Mouse (Mus musculus) neural tube, embryonic 13.5 days (tissue): Measurements from ENCODE around the gene Rnf169. TPM values are rescaled to one million over a fixed set of nuclear protein-coding genes. Genes with fewer than 3 reads are reported as not detected.
A peak's percentile ranks its signal among the peaks of the same experiment; 100 is the strongest.

Experiments
- ATAC-seq: fragments of 200-750 bp; cut with Nextera tagmentation; 2 replicates; pipeline ENCODE4 v1.8.0; 2017; ENCODE audit warnings: low read depth, mild to moderate bottlenecking, moderate TSS enrichment, moderate library complexity
- H3K27ac ChIP-seq: fragments of 300-500 bp; sonication (generic); replicated peaks from 2 replicates; pipeline ENCODE4 v1.5.1; 2015; ENCODE audit warnings: moderate library complexity, mild to moderate bottlenecking, inconsistent platforms
- H3K27me3 ChIP-seq: fragments of 300-500 bp; sonication (generic); 2 replicates; pipeline ENCODE4 v1.6.1; 2015; ENCODE audit warnings: mild to moderate bottlenecking, inconsistent platforms
- H3K36me3 ChIP-seq: fragments of 300-500 bp; sonication (generic); 2 replicates; pipeline ENCODE4 v1.6.1; 2015; ENCODE audit warnings: mild to moderate bottlenecking, inconsistent platforms
- H3K4me1 ChIP-seq: fragments of 300-500 bp; sonication (generic); replicated peaks from 2 replicates; pipeline ENCODE4 v1.6.1; 2015; ENCODE audit warnings: inconsistent platforms
- H3K4me2 ChIP-seq: fragments of 300-500 bp; sonication (generic); 2 replicates; pipeline ENCODE4 v1.6.1; 2015; ENCODE audit warnings: inconsistent platforms, mild to moderate bottlenecking, moderate library complexity
- H3K4me3 ChIP-seq: fragments of 300-500 bp; sonication (generic); 2 replicates; pipeline ENCODE4 v1.5.1; 2015; ENCODE audit warnings: mild to moderate bottlenecking, inconsistent platforms
- H3K9ac ChIP-seq: fragments of 300-500 bp; sonication (generic); 2 replicates; pipeline ENCODE4 v1.6.1; 2015; ENCODE audit warnings: moderate library complexity, mild to moderate bottlenecking, inconsistent platforms
- H3K9me3 ChIP-seq: fragments of 300-500 bp; sonication (generic); 2 replicates; pipeline ENCODE4 v1.6.1; 2016; ENCODE audit warnings: inconsistent platforms
- WGBS: fragments of 180-500 bp; shearing (Covaris S2); methylation state at CpG from one replicate; pipeline ENCODE4 v1.1.7; 2015; 5-methylcytosine and 5-hydroxymethylcytosine counted together
- polyA plus RNA-seq: library from polyadenylated mRNA; unstranded; fragments of >200 nt; fragmentation: Nextera tagmentation; extraction: Ambion mirVana; gene quantifications from 2 replicates; pipeline ENCODE4 v1.2.1, GENCODE M21; 2015

The Rnf169 gene
- 4.5 and 4.8 TPM in 2 replicates for polyA plus RNA-seq

DNA sequence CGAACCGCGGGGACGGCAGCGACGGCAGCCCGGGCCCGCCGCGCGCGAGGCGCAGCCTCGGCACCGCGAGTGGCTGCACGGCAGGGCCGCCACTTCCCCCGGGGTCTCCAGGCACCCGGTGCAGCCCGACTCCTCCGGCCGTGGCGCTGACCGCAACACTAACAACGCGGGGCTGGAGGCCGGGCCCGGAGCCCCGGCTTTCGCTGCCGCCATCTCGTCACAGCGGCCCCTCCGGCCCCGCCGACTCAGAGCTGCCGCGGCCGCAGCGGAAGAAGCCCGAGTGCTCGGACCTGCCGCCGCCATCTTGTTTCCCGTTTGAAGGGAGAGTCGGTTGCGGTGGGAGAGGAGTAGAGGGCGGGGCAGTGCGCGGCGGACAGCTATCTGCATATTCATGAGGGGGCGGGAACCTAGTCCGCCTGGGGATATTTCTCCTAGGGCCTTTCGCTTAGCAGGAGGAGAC is at the start of gene Rnf169:
Rnf169 (minus strand) TSS at position 317 of the 460 bp plus-strand sequence.
- no peaks in the 10 kb centered on the region for H3K27me3 ChIP-seq
- 0% methylated on average over 55 of the region's 55 CpGs for WGBS
- H3K9ac ChIP-seq: peak within 1 kb of the TSS; percentile 94

DNA sequence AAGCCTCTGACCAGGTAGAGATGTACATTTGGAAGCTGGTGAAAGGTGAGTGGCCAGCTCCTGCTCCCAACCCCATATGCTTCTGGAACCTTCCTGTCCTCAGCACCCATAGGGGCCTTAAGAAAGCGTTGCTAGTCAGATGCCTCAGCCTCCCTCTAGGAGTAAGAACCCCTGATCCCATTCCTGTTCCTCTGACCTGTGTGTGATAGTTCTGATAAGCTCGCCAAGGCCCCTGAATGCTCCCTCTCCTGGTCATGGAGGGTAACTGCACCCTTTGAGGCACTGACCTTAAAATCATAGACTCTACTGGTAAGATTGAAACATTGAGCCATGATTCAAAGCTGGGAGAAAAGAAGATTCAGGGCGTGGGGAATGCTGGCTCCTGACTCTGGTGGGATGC is 49.1 kb upstream of the Rnf169 start:
- no peaks in the 10 kb centered on the region for H3K4me1 ChIP-seq
- H3K27ac ChIP-seq: no peak overlapping the region
- H3K36me3 ChIP-seq: no peaks in the 10 kb centered on the region
- WGBS: 46% methylated on average over 3 of the region's 3 CpGs
- H3K4me3 ChIP-seq: no peak overlapping the region
- no peaks in the 10 kb centered on the region for H3K9me3 ChIP-seq
- no peaks in the 10 kb centered on the region for H3K27me3 ChIP-seq
- no peak overlapping the region for H3K4me2 ChIP-seq
- ATAC-seq: no peak
- H3K9ac ChIP-seq: no peak overlapping the region

More for the DNA sequence above, at the start of gene Rnf169:
- Histone ChIP-seq H3K4me2 (peak within 1 kb of the TSS; percentile 82), H3K4me3 (peak within 1 kb of the TSS; percentile 96), H3K27ac (peak within 1 kb of the TSS; percentile 98), H3K9me3 (no peaks in the 10 kb centered on the region), H3K36me3 (no peaks in the 10 kb centered on the region), H3K4me1 (peaks cover 32% of the 10 kb centered on the region)
- peak; percentile 97 for ATAC-seq

DNA sequence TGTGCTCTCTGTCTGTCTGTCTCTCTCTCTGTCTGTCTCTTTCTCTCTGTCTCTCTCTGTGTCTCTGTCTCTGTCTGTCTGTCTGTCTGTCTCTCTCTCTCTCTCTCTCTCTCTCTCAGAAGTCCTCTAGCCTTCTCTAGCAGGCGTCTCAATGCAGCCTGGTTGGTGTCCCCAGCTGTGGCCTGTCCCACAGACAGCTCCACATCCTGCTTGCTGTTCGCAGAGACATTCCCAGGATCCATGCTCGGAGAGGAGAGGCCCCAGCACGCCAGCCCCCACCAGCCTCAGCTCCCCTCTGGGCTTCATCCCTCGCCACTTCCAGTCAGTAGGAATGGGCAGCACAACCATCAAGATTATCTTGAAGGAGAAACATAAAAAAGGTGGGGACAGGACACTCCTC is 47.1 kb upstream of the Rnf169 start:
- H3K27ac ChIP-seq: no peak overlapping the region
- no peak overlapping the region for H3K4me2 ChIP-seq
- H3K4me3 ChIP-seq: no peak overlapping the region
- H3K9me3 ChIP-seq: no peaks in the 10 kb centered on the region
- H3K9ac ChIP-seq: no peak overlapping the region
- H3K36me3 ChIP-seq: no peaks in the 10 kb centered on the region
- WGBS: 74% methylated on average over 5 of the region's 5 CpGs
- no peaks in the 10 kb centered on the region for H3K4me1 ChIP-seq
- H3K27me3 ChIP-seq: no peaks in the 10 kb centered on the region
- no peak for ATAC-seq

DNA sequence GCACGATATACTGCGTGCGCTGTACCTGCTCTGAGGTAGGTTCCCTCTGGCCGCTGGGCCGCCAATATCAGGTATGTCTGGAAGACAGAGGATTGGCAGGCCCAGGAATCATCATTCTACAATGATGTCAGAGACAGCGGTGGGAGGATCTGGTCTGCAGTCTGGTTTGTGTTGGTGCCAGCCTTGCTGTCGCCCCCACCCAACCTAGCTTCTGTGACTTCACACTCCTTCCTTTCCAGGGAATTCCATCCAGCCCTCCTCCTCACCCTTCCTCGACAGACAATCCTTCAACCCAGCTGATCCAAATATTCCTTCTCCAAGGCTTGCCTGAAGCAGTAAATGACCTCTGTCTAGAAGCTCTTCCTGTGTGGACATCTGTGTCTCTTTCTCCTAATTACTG is 36.8 kb upstream of the Rnf169 start:
- Histone ChIP-seq H3K4me1 (peaks cover 7% of the 10 kb centered on the region), H3K9me3 (no peaks in the 10 kb centered on the region), H3K4me2 (no peak overlapping the region), H3K36me3 (no peaks in the 10 kb centered on the region), H3K9ac (no peak overlapping the region), H3K4me3 (no peak overlapping the region), H3K27ac (no peak overlapping the region), H3K27me3 (no peaks in the 10 kb centered on the region)
- WGBS: 95% methylated on average over 8 of the region's 8 CpGs
- ATAC-seq: no peak

DNA sequence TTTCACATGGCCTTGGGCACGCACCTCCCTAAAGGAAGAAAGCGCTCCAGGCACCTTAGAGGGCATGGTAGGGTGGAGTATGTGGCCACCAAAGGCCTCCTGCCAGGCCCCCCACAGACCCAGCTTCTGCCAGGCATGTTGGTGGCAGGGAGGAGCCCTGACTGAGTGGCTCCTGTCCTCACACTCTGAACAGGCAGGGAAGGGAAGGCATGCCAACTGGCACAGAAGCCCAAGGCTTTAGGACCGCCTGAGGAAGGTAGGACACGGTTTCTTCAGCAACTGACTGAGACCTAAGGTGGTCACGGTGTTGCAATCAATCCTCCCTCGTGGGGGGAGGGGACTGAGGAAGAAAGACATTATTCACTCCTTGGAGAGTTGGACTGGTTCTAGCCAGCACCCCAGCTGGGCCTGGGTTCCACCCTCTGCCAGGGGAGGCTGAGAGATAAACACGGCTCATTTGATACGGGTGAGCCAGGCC is 33.9 kb upstream of the Rnf169 start:
- Histone ChIP-seq H3K9ac (no peak overlapping the region), H3K9me3 (no peaks in the 10 kb centered on the region), H3K4me2 (no peak overlapping the region), H3K27me3 (peaks cover 16% of the 10 kb centered on the region), H3K36me3 (no peaks in the 10 kb centered on the region), H3K27ac (no peak overlapping the region), H3K4me3 (no peak overlapping the region), H3K4me1 (peaks cover 7% of the 10 kb centered on the region)
- 65% methylated on average over 8 of the region's 8 CpGs for WGBS
- no peak for ATAC-seq

DNA sequence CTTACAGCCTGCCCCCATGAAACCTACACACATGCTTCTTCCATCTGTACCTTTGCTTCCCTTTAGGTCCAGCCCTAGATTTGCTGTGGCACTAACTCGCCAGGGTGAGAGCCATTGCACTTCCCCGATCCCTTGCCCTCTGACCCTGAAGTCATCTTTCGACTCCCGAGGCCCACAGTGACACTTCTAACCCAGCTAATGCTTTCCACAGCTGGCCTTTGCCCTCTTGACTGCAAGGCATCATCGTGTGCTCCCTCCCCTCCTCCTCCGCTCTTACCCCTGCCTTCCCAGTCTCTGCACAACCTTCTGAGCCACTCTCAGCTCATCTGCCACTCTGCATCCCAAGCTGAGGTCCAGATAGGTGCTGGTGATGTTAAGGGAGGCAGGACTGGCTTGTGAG is 32.3 kb upstream of the Rnf169 start:
- WGBS: 27% methylated on average over 6 of the region's 6 CpGs
- Histone ChIP-seq H3K9ac (no peak overlapping the region), H3K36me3 (no peaks in the 10 kb centered on the region), H3K4me3 (no peak overlapping the region), H3K27ac (peak overlapping the region; percentile 54), H3K4me2 (no peak overlapping the region), H3K27me3 (peaks cover 32% of the 10 kb centered on the region), H3K9me3 (no peaks in the 10 kb centered on the region), H3K4me1 (peaks cover 7% of the 10 kb centered on the region)
- ATAC-seq: 0 out of 2 replicates have a peak, but pooled peaks have one; percentile 2

DNA sequence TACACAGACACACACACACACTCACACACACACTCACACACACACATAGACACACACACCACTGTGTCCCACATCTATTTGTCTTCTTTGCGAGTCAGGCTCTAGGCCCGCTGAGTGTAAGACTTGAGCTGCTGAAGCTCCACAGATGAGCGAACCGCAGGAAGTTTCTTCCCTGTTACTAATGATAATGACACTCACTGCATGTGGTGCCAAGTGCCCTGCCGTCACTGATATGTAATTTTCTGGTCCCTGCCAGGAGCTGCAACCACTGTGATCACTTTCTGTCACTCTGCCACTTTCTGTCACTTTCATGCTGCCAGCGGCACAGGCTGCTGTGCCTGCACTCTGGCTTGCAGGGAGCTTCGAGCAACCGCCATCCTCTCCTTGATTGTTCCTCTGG is 31.8 kb upstream of the Rnf169 start:
- Histone ChIP-seq H3K27me3 (peaks cover 36% of the 10 kb centered on the region), H3K4me1 (peaks cover 7% of the 10 kb centered on the region), H3K36me3 (no peaks in the 10 kb centered on the region), H3K4me2 (no peak overlapping the region), H3K9ac (no peak overlapping the region), H3K9me3 (no peaks in the 10 kb centered on the region), H3K4me3 (no peak overlapping the region), H3K27ac (no peak overlapping the region; the same call in 1 of the 2 replicates)
- 42% methylated on average over 8 of the region's 8 CpGs for WGBS
- 0 out of 2 replicates have a peak, but pooled peaks have one; percentile 21 for ATAC-seq

DNA sequence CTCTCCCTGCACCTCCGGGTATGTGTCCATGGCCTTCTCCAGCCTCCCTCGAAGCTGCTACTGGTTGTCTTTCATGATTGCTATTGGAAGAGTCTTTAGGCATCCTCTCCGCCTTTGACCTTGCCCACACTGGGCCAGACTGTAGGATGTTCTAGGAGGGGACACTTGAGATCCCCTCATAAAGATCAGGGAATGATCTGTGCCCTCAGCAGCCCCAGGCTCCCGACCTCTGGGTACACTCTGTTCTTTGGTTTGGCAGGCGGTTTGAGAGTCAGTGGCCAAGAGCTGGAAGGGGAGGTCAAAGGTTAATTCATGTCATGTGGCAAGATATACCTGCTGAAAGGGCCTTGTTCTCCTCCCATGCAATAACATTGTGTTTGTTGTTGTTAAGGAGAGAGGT is 30.5 kb upstream of the Rnf169 start:
- H3K9ac ChIP-seq: no peak overlapping the region
- H3K4me2 ChIP-seq: no peak overlapping the region
- ATAC-seq: no peak
- no peaks in the 10 kb centered on the region for H3K9me3 ChIP-seq
- 63% methylated on average over 5 of the region's 5 CpGs for WGBS
- H3K36me3 ChIP-seq: no peaks in the 10 kb centered on the region
- no peak overlapping the region for H3K4me3 ChIP-seq
- peaks cover 15% of the 10 kb centered on the region for H3K4me1 ChIP-seq
- H3K27ac ChIP-seq: no peak overlapping the region
- H3K27me3 ChIP-seq: peaks cover 50% of the 10 kb centered on the region

DNA sequence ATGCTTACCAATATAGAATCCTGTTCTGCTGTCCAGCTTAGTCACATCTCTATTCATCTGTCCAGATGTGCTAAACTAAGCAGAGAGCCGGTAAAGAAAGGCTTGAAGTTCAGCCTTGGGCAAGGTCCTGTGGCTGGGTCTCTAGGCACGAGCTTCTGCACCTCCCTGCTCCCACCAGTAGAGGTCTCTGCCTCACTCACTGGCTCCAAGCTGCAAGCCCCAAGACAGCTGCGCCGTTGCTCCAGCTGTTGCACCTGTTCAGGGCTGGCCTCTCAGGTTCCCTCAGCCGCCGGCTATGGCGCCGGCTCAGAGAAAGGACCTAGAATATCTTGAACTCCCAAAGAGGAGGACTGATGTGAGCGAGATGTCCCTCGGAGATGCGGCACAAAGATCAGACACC is 29.4 kb upstream of the Rnf169 start:
- no peaks in the 10 kb centered on the region for H3K36me3 ChIP-seq
- H3K27me3 ChIP-seq: peaks cover 61% of the 10 kb centered on the region
- 19% methylated on average over 11 of the region's 11 CpGs for WGBS
- H3K9ac ChIP-seq: no peak overlapping the region
- ATAC-seq: no peak
- no peak overlapping the region for H3K27ac ChIP-seq
- no peaks in the 10 kb centered on the region for H3K9me3 ChIP-seq
- no peak overlapping the region for H3K4me3 ChIP-seq
- peaks cover 22% of the 10 kb centered on the region for H3K4me1 ChIP-seq
- no peak overlapping the region for H3K4me2 ChIP-seq

DNA sequence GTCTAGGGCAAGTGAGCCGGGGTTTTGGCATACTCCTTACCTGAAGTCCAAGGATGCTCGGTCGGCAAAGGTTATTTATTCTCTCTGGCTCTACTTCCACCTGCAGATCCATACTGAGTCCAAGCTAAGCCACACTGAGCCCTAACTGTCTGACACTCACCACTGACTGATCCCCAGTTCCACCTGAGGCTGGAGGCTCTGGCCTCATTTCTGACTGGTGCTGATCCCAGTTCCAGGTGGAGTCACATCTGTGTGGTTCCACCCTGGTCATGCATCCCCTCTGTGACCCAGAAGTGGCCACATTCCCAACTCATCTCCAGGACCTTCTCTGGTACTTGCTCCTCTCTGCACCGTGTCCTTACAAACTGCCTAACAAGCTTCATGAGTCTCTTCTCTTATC is 28.5 kb upstream of the Rnf169 start:
- H3K36me3 ChIP-seq: no peaks in the 10 kb centered on the region
- no peaks in the 10 kb centered on the region for H3K9me3 ChIP-seq
- 95% methylated on average over 4 of the region's 4 CpGs for WGBS
- no peak overlapping the region for H3K27ac ChIP-seq
- ATAC-seq: no peak
- H3K4me3 ChIP-seq: no peak overlapping the region
- H3K27me3 ChIP-seq: peaks cover 70% of the 10 kb centered on the region
- no peak overlapping the region for H3K9ac ChIP-seq
- no peak overlapping the region for H3K4me2 ChIP-seq
- peaks cover 22% of the 10 kb centered on the region for H3K4me1 ChIP-seq

DNA sequence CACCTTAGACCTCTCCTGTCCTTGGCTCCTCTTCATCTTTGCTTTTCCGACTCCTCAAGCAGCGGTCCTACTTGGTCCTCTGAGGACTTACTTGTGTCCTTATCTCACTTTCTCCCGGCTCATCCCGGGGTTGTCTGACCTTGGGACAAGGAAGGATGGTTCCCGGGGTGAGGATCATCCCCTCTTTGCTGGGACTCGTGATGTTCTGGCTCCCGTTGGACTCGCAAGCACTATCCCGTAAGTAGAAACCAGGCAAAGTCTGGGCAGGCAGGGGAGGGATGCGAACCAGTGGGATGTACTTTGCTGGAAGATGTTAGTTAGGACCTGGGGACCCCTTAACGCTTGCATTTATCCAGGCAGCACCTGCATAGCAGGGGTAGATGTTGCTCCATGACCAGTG is 26.2 kb upstream of the Rnf169 start:
- Histone ChIP-seq H3K9ac (peak overlapping the region; percentile 65; the same call in 1 of the 2 replicates), H3K4me1 (peaks cover 16% of the 10 kb centered on the region), H3K27ac (no peak overlapping the region), H3K27me3 (peaks cover 71% of the 10 kb centered on the region), H3K36me3 (no peaks in the 10 kb centered on the region), H3K4me2 (peak overlapping the region; percentile 95), H3K4me3 (peak overlapping the region; percentile 48), H3K9me3 (no peaks in the 10 kb centered on the region)
- 5% methylated on average over 11 of the region's 11 CpGs for whole genome bisulfite sequencing
- ATAC-seq: no peak

DNA sequence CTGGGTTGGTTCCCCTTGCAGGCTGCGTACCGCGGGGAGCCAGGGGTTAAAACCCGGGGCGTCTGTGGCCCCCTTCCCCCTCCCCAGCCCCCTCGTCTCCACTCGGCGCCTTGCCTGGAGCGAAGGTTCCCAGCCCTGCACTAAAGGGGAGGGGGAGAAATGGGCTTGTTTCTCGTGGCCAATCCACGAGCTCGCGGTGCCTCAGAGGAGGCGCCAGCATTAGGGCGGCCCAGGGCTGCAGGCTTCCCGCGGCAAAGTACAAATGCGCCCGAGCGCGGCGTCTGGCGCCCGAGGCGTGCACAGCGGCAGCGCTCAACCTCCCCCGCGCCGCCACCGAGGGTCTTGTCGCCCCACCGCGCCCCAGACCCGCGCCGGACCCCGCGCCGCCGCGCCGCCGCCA is 25.5 kb upstream of the Rnf169 start, which contains the start of gene Chrdl2:
Chrdl2 (plus strand) TSS at position 383 of the 400 bp plus-strand sequence.
- peak within 1 kb of the TSS; percentile 95 for H3K4me2 ChIP-seq
- H3K9me3 ChIP-seq: no peaks in the 10 kb centered on the region
- H3K36me3 ChIP-seq: no peaks in the 10 kb centered on the region
- H3K27me3 ChIP-seq: peaks cover 71% of the 10 kb centered on the region
- peak within 1 kb of the TSS; percentile 65 for H3K9ac ChIP-seq
- WGBS: under 1% methylated on average over 38 of the region's 44 CpGs
- peak; percentile 75 for ATAC-seq
- H3K27ac ChIP-seq: no peak within 1 kb of the TSS
- peaks cover 16% of the 10 kb centered on the region for H3K4me1 ChIP-seq
- H3K4me3 ChIP-seq: peak within 1 kb of the TSS; percentile 48

DNA sequence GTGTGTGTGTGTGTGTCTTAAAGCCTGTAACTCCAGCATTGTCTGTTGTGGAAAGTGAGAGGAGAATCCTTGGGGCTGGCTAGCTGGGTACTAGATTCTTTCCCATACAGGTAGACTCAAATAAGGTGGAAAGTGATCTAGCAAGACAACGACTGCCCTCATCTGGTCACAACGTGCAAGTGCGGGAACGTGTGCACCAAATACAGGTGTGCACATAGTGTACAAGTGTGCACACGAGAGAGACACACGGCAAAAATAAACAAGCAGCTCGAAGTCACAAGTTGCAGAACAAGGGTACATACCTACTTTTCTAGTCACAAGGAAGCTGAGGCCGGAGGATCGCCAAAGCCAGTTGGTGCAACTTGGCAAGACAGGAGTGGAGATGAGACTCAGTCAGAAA is 23.5 kb upstream of the Rnf169 start:
- WGBS: 59% methylated on average over 9 of the region's 9 CpGs
- H3K27me3 ChIP-seq: peaks cover 52% of the 10 kb centered on the region
- no peak for ATAC-seq

More for the DNA sequence above, 23.5 kb upstream of the Rnf169 start:
- H3K4me1 ChIP-seq: peaks cover 16% of the 10 kb centered on the region
- H3K27ac ChIP-seq: no peak overlapping the region
- no peak overlapping the region for H3K4me3 ChIP-seq
- H3K9ac ChIP-seq: no peak overlapping the region
- H3K36me3 ChIP-seq: no peaks in the 10 kb centered on the region
- H3K4me2 ChIP-seq: no peak overlapping the region
- H3K9me3 ChIP-seq: no peaks in the 10 kb centered on the region
